Mouse (Mus musculus): ENCODE data around the gene 1810049J17Rik. TPM values are rescaled to one million over a fixed set of nuclear protein-coding genes. Genes with fewer than 3 reads are reported as not detected.

1810049J17Rik gene
- total RNA-seq, 2 experiments from 2014 or later, result 1.1 to 1.2 TPM

GRCm38 (mm10) chr15:12346916-12347315 is 25.2 kb upstream of the 1810049J17Rik start:
- DNase-seq, result no peak

GRCm38 (mm10) chr15:12341401-12341758 is 19.7 kb upstream of the 1810049J17Rik start:
- no peak for DNase-seq

- DNase-seq, result no peak
Measured at GRCm38 (mm10) chr15:12340536-12341400, 19.1 kb upstream of the 1810049J17Rik start.

GRCm38 (mm10) chr15:12337779-12338137 is 16.1 kb upstream of the 1810049J17Rik start:
- no peak for DNase-seq

DNA sequence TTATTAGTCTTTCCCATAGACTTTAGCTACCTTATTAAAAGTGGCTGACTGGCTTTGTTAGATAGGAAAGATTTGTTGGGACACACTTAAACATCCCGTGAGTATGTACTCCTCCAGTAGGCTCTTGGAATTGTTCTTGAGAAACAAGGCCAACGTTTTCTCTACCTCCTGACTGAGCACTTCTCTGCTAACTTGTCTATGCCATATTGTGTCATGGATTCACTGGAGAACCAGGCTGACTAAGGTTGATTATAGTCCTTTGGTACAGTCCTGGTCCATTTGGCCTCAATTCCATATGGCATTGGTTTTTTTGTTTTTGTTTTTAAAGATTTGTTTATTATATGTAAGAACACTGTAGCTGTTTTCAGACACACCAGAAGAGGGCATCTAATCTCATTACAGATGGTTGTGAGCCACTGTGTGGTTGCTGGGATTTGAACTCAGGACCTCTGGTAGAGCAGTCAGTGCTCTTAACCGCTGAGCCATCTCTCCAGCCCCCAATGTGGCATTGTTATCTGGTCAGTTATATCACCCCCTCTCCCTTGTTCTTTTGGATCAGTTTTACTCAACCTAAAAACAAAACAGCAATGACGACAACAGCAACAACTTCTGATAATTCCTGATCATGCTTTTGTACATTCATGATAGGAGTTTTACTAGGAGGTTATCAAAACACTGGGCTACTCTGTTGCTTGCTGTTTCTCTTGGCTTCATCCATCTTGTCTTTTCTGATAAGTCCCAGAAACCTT is 15.5 kb upstream of the 1810049J17Rik start:
- no peak for DNase-seq

DNA sequence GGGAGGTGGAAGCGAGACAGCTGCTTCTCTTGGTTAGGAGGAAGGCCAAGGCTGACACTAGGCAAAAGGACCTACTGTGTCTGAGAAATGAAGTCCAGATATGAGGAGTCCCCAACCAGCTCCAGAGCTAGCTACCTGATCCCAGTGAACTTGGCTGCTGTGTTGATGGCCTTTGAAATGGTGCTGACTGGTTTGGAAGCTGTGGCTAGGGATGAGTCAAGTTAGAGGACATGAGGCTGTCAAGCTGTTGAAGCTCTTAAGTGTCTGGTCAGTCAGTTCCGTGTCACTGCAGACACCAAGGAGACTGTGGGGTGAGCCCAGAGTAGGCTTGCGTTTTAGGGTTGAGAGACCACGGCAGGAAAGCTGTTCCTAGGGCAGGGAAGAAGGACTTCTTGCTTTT is 12.7 kb upstream of the 1810049J17Rik start:
- no peak for DNase-seq

GRCm38 (mm10) chr15:12331300-12331699 is 9.6 kb upstream of the 1810049J17Rik start:
- no peak for DNase-seq

- peak in 1 of 2 experiments; percentile 29 for DNase-seq
Measured at GRCm38 (mm10) chr15:12330892-12331291, 9.2 kb upstream of the 1810049J17Rik start.

GRCm38 (mm10) chr15:12330389-12330788 is 8.7 kb upstream of the 1810049J17Rik start:
- DNase-seq, result no peak

- DNase-seq, result no peak
Measured at GRCm38 (mm10) chr15:12324326-12324725, 2.6 kb upstream of the 1810049J17Rik start.

- no peak for DNase-seq
Measured at GRCm38 (mm10) chr15:12322676-12323402, 1.1 kb upstream of the 1810049J17Rik start.

- peak; percentile 95 for DNase-seq
Measured at GRCm38 (mm10) chr15:12321091-12321787, 460 bp downstream of the 1810049J17Rik start, which contains the start of gene Golph3. Gene Golph3 (plus strand): TSS chr15:12321450.

DNA sequence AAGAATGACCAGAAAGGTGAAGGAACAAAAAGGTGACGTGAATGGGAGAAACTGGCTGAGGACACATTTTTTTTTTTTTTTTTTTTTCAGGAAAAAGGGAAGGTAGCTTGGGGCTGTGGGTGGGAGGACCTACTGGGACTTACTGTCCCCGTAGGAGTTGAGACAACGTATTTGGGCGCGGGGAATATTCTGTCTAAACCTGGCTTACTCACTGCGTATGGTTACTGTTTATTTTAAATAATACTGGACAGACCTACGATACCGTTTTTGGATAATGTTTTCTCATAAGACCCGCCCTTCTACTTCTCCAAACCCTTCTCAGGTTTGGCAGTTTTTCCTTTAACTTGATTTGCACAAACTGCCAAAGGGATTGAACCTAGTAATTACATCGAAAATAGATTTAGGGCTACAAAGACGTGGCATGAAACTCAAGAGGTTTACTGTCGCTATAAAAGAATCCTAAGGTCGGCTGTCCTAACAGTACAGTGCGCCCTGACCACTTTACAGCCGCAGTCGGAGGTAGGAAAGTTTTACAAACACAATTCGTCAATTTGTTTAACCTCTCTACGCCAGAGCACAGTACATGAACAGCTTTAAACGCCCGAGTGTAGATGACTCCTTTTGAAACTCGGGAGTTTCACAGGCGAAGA is 1.1 kb downstream of the 1810049J17Rik start:
- DNase-seq, result no peak

GRCm38 (mm10) chr15:12319889-12320288 is 1.8 kb downstream of the 1810049J17Rik start:
- no peak for DNase-seq

GRCm38 (mm10) chr15:12318451-12318850 is 3.2 kb downstream of the 1810049J17Rik start:
- DNase-seq, result peak in 1 of 2 experiments; percentile 29

DNA sequence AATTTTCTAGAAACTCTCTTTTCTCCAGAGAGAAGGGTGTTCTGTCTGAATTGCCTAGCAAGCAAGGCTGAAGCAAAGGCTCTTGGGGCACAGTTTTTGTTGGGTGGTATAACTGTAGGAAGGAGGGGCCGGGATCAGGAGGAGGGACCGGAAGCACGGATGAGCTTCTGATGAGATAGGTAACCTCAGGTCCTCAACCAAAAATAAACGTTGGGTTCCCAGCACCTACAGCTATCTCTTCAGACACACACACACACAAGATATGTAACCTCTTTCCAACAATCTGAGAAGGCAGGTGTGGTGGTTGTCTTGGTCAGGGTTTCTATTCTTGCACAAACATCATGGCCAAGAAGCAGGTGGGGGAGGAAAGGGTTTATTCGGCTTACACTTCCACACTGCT is 4.4 kb downstream of the 1810049J17Rik start:
- DNase-seq, result no peak

GRCm38 (mm10) chr15:12315996-12316395 is 5.7 kb downstream of the 1810049J17Rik start:
- no peak for DNase-seq

DNA sequence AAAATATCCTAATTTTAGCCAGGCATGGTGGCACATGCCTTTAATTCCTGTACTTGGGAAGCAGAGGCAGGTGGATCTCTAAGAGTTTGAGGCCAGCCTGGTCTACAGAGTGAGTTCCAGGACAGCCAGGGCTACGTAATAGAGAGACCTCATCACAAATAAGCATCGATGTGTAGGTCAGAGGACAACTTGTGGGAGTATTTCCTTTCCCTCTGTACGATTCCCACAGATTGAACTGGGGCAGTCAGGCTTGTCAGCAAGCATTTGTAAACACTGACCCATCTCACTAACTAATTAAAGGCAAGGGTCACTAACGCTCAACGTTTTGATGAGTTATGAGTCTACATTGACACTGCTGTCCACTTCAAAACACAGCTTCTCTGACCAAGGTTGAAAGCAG is 7.1 kb downstream of the 1810049J17Rik start:
- DNase-seq, result no peak

DNA sequence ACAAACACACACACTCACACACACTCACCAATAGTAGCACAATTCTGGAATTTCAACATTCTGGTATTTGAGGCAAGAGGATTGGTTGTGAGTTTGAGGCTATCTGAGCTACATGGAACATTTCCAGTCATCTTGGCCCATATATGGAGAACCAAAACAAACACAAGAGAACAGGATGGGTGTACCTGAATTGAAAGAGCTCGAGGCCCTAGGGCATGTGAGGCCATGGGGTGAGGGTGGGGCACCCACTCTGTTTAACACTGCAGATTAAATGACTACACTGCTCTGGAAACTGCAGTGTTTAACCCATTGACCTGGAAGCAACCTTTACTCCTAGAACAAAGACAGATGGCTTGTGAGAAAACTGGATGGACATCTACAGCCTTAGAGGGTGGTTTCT is 8.4 kb downstream of the 1810049J17Rik start:
- peak in 1 of 2 experiments; percentile 52 for DNase-seq

DNA sequence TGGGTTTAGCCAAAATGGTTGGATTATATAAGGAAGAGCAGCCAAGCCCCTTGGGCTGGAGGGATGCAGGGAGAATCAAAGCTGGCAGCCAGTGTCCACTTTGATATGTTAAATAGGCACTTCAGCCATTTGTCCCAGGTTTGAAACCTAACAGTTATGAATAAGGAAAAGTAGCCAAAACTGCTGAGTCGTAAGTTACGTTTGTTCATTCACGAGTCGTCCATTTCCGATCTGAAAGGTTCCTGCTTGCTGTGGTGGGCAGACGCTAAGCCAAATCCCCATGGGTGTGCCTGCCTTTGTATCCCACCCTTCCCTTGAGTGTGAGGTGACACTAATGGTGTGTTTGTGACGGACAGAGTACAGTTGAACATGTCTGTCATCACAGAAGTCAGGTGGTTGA is 10.2 kb downstream of the 1810049J17Rik start:
- no peak for DNase-seq

DNA sequence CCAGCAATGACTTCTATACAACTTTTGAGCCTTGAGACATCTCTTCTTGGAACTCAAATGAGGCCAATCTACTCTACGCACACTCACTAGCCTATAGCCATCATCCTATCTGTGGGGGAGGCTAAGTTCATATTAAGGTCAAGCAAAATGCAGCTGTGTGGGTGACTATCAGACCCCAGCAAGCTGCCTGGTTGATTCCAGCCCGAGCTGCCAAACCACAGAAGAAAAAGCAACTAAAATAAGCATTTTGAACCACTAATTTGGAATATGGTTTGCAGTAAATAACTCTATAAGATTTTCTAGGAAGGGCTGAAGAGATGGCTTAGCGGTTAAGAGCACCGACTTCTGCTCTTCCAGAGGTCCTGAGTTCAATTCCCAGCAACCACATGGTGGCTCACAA is 11.0 kb downstream of the 1810049J17Rik start:
- DNase-seq, result no peak

All from heart, adult 18-20 months (tissue).